Mouse (Mus musculus) heart, embryonic 12.5 days (tissue): ENCODE data around the gene Grem2. TPM values are rescaled to one million over a fixed set of nuclear protein-coding genes. Genes with fewer than 3 reads are reported as not detected.

Source experiments
- ATAC-seq: fragments of 200-750 bp; cut with Nextera tagmentation; 2 replicates; pipeline ENCODE4 v1.8.0; 2017; ENCODE audit warnings: moderate TSS enrichment, moderate library complexity; ENCODE audit not compliant: insufficient number of reproducible peaks, low FRiP score
- H3K27ac ChIP-seq: fragments of 300-500 bp; sonication (generic); 2 replicates; pipeline ENCODE4 v1.5.1; 2016; ENCODE audit warnings: mild to moderate bottlenecking, moderate library complexity; ENCODE audit not compliant: poor library complexity, severe bottlenecking
- H3K27me3 ChIP-seq: fragments of 300-500 bp; sonication (generic); replicated peaks from 2 replicates; pipeline ENCODE4 v1.6.1; 2016; ENCODE audit warnings: mild to moderate bottlenecking, moderate library complexity
- H3K36me3 ChIP-seq: fragments of 300-500 bp; sonication (generic); 2 replicates; pipeline ENCODE4 v1.6.1; 2016; ENCODE audit warnings: mild to moderate bottlenecking, moderate library complexity
- H3K4me1 ChIP-seq: fragments of 300-500 bp; sonication (generic); replicated peaks from 2 replicates; pipeline ENCODE4 v1.6.1; 2016; ENCODE audit warnings: mild to moderate bottlenecking
- H3K4me2 ChIP-seq: fragments of 300-500 bp; sonication (generic); 2 replicates; pipeline ENCODE4 v1.6.1; 2016; ENCODE audit warnings: mild to moderate bottlenecking, moderate library complexity
- H3K4me3 ChIP-seq: fragments of 300-500 bp; sonication (generic); 2 replicates; pipeline ENCODE4 v1.5.1; 2016; ENCODE audit warnings: mild to moderate bottlenecking
- H3K9ac ChIP-seq: fragments of 300-500 bp; sonication (generic); 2 replicates; pipeline ENCODE4 v1.6.1; 2016; ENCODE audit warnings: mild to moderate bottlenecking, moderate library complexity
- H3K9me3 ChIP-seq: fragments of 300-500 bp; sonication (generic); replicated peaks from 2 replicates; pipeline ENCODE4 v1.6.1; 2016; ENCODE audit warnings: mild to moderate bottlenecking, moderate library complexity
- WGBS: fragments of 180-500 bp; shearing (Covaris S2); methylation state at CpG from one replicate; pipeline ENCODE4 v1.1.7; 2016; 5-methylcytosine and 5-hydroxymethylcytosine counted together
- polyA plus RNA-seq: library from polyadenylated mRNA; unstranded; fragments of >200 nt; fragmentation: Nextera tagmentation; extraction: Ambion mirVana; gene quantifications from 2 replicates; pipeline ENCODE4 v1.2.1, GENCODE M21; 2016

Grem2 gene
- polyA plus RNA-seq, 1 experiment from 2014 or later: 0.09 TPM

- WGBS: 66% methylated on average over 14 of the region's 14 CpGs
- Histone ChIP-seq H3K27me3 (no peaks in the 10 kb centered on the region), H3K4me2 (no peak overlapping the region), H3K4me1 (no peaks in the 10 kb centered on the region), H3K9me3 (no peaks in the 10 kb centered on the region), H3K27ac (no peak overlapping the region), H3K4me3 (no peak overlapping the region), H3K9ac (no peak overlapping the region), H3K36me3 (no peaks in the 10 kb centered on the region)
- no peak for ATAC-seq
Observed at GRCm38 (mm10) chr1:174888684-174889405, 32.8 kb downstream of the Grem2 start.

GRCm38 (mm10) chr1:174888073-174888472 lies 33.5 kb downstream of the Grem2 start:
- ATAC-seq: no peak
- Histone ChIP-seq H3K27ac (no peak overlapping the region), H3K4me1 (no peaks in the 10 kb centered on the region), H3K9me3 (no peaks in the 10 kb centered on the region), H3K9ac (no peak overlapping the region), H3K4me3 (no peak overlapping the region), H3K4me2 (no peak overlapping the region), H3K36me3 (no peaks in the 10 kb centered on the region), H3K27me3 (no peaks in the 10 kb centered on the region)
- 80% methylated on average over 1 of the region's 1 CpGs for WGBS

- H3K4me2 ChIP-seq: no peak overlapping the region
- H3K4me3 ChIP-seq: no peak overlapping the region
- H3K27ac ChIP-seq: no peak overlapping the region
- 80% methylated on average over 1 of the region's 1 CpGs for WGBS
- H3K9ac ChIP-seq: no peak overlapping the region
- no peaks in the 10 kb centered on the region for H3K4me1 ChIP-seq
- H3K9me3 ChIP-seq: no peaks in the 10 kb centered on the region
- ATAC-seq: no peak
- H3K27me3 ChIP-seq: no peaks in the 10 kb centered on the region
- no peaks in the 10 kb centered on the region for H3K36me3 ChIP-seq
Observed at GRCm38 (mm10) chr1:174882496-174882895, 39.1 kb downstream of the Grem2 start.

- H3K4me3 ChIP-seq: no peak overlapping the region
- ATAC-seq: no peak
- H3K36me3 ChIP-seq: no peaks in the 10 kb centered on the region
- H3K4me2 ChIP-seq: no peak overlapping the region
- H3K27ac ChIP-seq: no peak overlapping the region
- H3K9ac ChIP-seq: no peak overlapping the region
- 74% methylated on average over 4 of the region's 4 CpGs for WGBS
- H3K27me3 ChIP-seq: no peaks in the 10 kb centered on the region
- no peaks in the 10 kb centered on the region for H3K9me3 ChIP-seq
- no peaks in the 10 kb centered on the region for H3K4me1 ChIP-seq
Observed at GRCm38 (mm10) chr1:174875173-174875572, 46.4 kb downstream of the Grem2 start.

- no peaks in the 10 kb centered on the region for H3K36me3 ChIP-seq
- WGBS: 66% methylated on average over 10 of the region's 10 CpGs
- no peak for ATAC-seq
- H3K9me3 ChIP-seq: no peaks in the 10 kb centered on the region
- H3K4me3 ChIP-seq: no peak overlapping the region
- no peak overlapping the region for H3K4me2 ChIP-seq
- no peaks in the 10 kb centered on the region for H3K4me1 ChIP-seq
- no peak overlapping the region for H3K27ac ChIP-seq
- H3K27me3 ChIP-seq: no peaks in the 10 kb centered on the region
- H3K9ac ChIP-seq: no peak overlapping the region
Observed at GRCm38 (mm10) chr1:174860407-174861118, 61.1 kb downstream of the Grem2 start.

- ATAC-seq: no peak
- no peak overlapping the region for H3K27ac ChIP-seq
- no peak overlapping the region for H3K9ac ChIP-seq
- no peaks in the 10 kb centered on the region for H3K4me1 ChIP-seq
- 48% methylated on average over 2 of the region's 2 CpGs for WGBS
- H3K4me3 ChIP-seq: no peak overlapping the region
- H3K36me3 ChIP-seq: no peaks in the 10 kb centered on the region
- no peaks in the 10 kb centered on the region for H3K9me3 ChIP-seq
- H3K4me2 ChIP-seq: no peak overlapping the region
- H3K27me3 ChIP-seq: no peaks in the 10 kb centered on the region
Observed at GRCm38 (mm10) chr1:174856188-174856587, 65.4 kb downstream of the Grem2 start.

- WGBS: 79% methylated on average over 6 of the region's 6 CpGs
- no peak overlapping the region for H3K4me2 ChIP-seq
- no peak overlapping the region for H3K4me3 ChIP-seq
- H3K9me3 ChIP-seq: no peaks in the 10 kb centered on the region
- H3K27me3 ChIP-seq: no peaks in the 10 kb centered on the region
- H3K9ac ChIP-seq: no peak overlapping the region
- H3K27ac ChIP-seq: no peak overlapping the region
- no peaks in the 10 kb centered on the region for H3K4me1 ChIP-seq
- ATAC-seq: no peak
- no peaks in the 10 kb centered on the region for H3K36me3 ChIP-seq
Observed at GRCm38 (mm10) chr1:174844786-174845185, 76.8 kb downstream of the Grem2 start.

GRCm38 (mm10) chr1:174836861-174837260 lies 84.8 kb downstream of the Grem2 start:
- peaks cover 8% of the 10 kb centered on the region; the same call in 1 of the 2 replicates for H3K9me3 ChIP-seq
- no peak overlapping the region for H3K4me3 ChIP-seq
- no peak overlapping the region for H3K27ac ChIP-seq
- no peaks in the 10 kb centered on the region for H3K4me1 ChIP-seq
- no peaks in the 10 kb centered on the region for H3K27me3 ChIP-seq
- no peak overlapping the region for H3K9ac ChIP-seq
- 87% methylated on average over 23 of the region's 23 CpGs for WGBS
- H3K36me3 ChIP-seq: no peaks in the 10 kb centered on the region
- no peak overlapping the region for H3K4me2 ChIP-seq
- ATAC-seq: no peak

GRCm38 (mm10) chr1:174826562-174826961 lies 95.1 kb downstream of the Grem2 start:
- Histone ChIP-seq H3K9me3 (no peaks in the 10 kb centered on the region), H3K27me3 (no peaks in the 10 kb centered on the region), H3K4me3 (no peak overlapping the region), H3K4me2 (no peak overlapping the region), H3K36me3 (no peaks in the 10 kb centered on the region), H3K27ac (no peak overlapping the region), H3K9ac (no peak overlapping the region), H3K4me1 (peaks cover 7% of the 10 kb centered on the region)
- no peak for ATAC-seq
- 37% methylated on average over 8 of the region's 8 CpGs for WGBS

GRCm38 (mm10) chr1:174811846-174812245 lies 109.8 kb downstream of the Grem2 start:
- Histone ChIP-seq H3K9me3 (no peaks in the 10 kb centered on the region), H3K4me2 (no peak overlapping the region), H3K9ac (no peak overlapping the region), H3K27me3 (no peaks in the 10 kb centered on the region), H3K4me1 (no peaks in the 10 kb centered on the region), H3K27ac (no peak overlapping the region), H3K36me3 (no peaks in the 10 kb centered on the region), H3K4me3 (no peak overlapping the region)
- ATAC-seq: no peak
- 51% methylated on average over 4 of the region's 4 CpGs for WGBS

GRCm38 (mm10) chr1:174788617-174789016 lies 133.0 kb downstream of the Grem2 start:
- H3K4me3 ChIP-seq: no peak overlapping the region
- ATAC-seq: no peak
- H3K4me2 ChIP-seq: no peak overlapping the region
- no peaks in the 10 kb centered on the region for H3K36me3 ChIP-seq
- no peaks in the 10 kb centered on the region for H3K27me3 ChIP-seq
- no peak overlapping the region for H3K9ac ChIP-seq
- no peak overlapping the region for H3K27ac ChIP-seq
- no peaks in the 10 kb centered on the region for H3K9me3 ChIP-seq
- H3K4me1 ChIP-seq: no peaks in the 10 kb centered on the region
- 80% methylated on average over 2 of the region's 2 CpGs for WGBS
